Comparison of ENCODE assay signal across 8 mouse cellular contexts in genomic region chr8:79680555-79680954, GRCm38 (mm10). TPM values are rescaled to one million over a fixed set of nuclear protein-coding genes. Genes with fewer than 3 reads are reported as not detected.
DNase-seq lines count a peak whose midpoint lies in the region; ATAC-seq and TF ChIP-seq lines count a peak whose summit lies in the region.

No protein-coding gene starts in this region.

- peak; percentile 43 for ATAC-seq in forebrain, embryonic 16.5 days
- ATAC-seq in hindbrain, embryonic 14.5 days (ENCODE audit: low FRiP score), result peak; percentile 60
- ATAC-seq in liver, embryonic 11.5 days (replicated peaks; ENCODE audit: low FRiP score), result peak; percentile 79

- peaks cover 12% of the 10 kb centered on the region for H3K36me3 ChIP-seq in forebrain, embryonic 16.5 days (ENCODE audit: control insufficient read depth, insufficient read depth)
- peaks cover 48% of the 10 kb centered on the region for H3K36me3 ChIP-seq in hindbrain, embryonic 14.5 days (replicated peaks; ENCODE audit: control insufficient read depth, insufficient read depth)
- H3K36me3 ChIP-seq in liver, embryonic 11.5 days (ENCODE audit: control insufficient read depth, insufficient read depth, low read length), result peaks cover 14% of the 10 kb centered on the region

- 0 out of 2 replicates have a peak overlapping the region, but pooled peaks have one; percentile 32 for H3K9ac ChIP-seq in forebrain, embryonic 16.5 days (replicated peaks; ENCODE audit: low read depth, low read length)
- H3K9ac ChIP-seq in hindbrain, embryonic 14.5 days, result peak overlapping the region; percentile 53
- peak overlapping the region; percentile 53 for H3K9ac ChIP-seq in liver, embryonic 11.5 days (ENCODE audit: low read depth, low read length)

- H3K27ac ChIP-seq in cerebellum, adult 2 months (ENCODE audit: insufficient read depth, low read length), result no peak overlapping the region
- H3K27ac ChIP-seq in forebrain, embryonic 16.5 days (ENCODE audit: low read length), result no peak overlapping the region
- H3K27ac ChIP-seq in hindbrain, embryonic 14.5 days, result no peak overlapping the region
- H3K27ac ChIP-seq in liver, embryonic 11.5 days (ENCODE audit: low read depth, low read length), result no peak overlapping the region

- TF ChIP-seq POLR2A in cerebellum, adult 2 months (IDR thresholded peaks at IDR 0.05; ENCODE audit: borderline replicate concordance, insufficient read depth, low read length), result no peak

- no peaks in the 10 kb centered on the region for H3K4me1 ChIP-seq in cerebellum, adult 2 months (ENCODE audit: control insufficient read depth, insufficient read depth, low read length)
- peaks cover 4% of the 10 kb centered on the region; the same call in 1 of the 2 replicates for H3K4me1 ChIP-seq in forebrain, embryonic 16.5 days (replicated peaks; ENCODE audit: control insufficient read depth, insufficient read depth, low read length)
- peaks cover 3% of the 10 kb centered on the region; the same call in 1 of the 2 replicates for H3K4me1 ChIP-seq in hindbrain, embryonic 14.5 days (replicated peaks; ENCODE audit: control insufficient read depth, insufficient read depth, low read length)
- H3K4me1 ChIP-seq in liver, embryonic 11.5 days (replicated peaks; ENCODE audit: control insufficient read depth, insufficient read depth, low read length), result peaks cover 7% of the 10 kb centered on the region; the same call in 1 of the 2 replicates

- TF ChIP-seq CTCF in cerebellum, adult 2 months (IDR thresholded peaks at IDR 0.05; ENCODE audit: borderline replicate concordance, insufficient read depth, low read depth, low read length), result no peak

- H3K27me3 ChIP-seq in cerebellum, adult 2 months (ENCODE audit: control insufficient read depth, insufficient read depth, low read length), result no peaks in the 10 kb centered on the region
- no peaks in the 10 kb centered on the region for H3K27me3 ChIP-seq in forebrain, embryonic 16.5 days (replicated peaks; ENCODE audit: control insufficient read depth, insufficient read depth, low read length)
- H3K27me3 ChIP-seq in hindbrain, embryonic 14.5 days (ENCODE audit: control insufficient read depth, insufficient read depth, low read length), result no peaks in the 10 kb centered on the region
- no peaks in the 10 kb centered on the region for H3K27me3 ChIP-seq in liver, embryonic 11.5 days (replicated peaks; ENCODE audit: control insufficient read depth, insufficient read depth, low read length)

- peak; percentile 36 for DNase-seq in ovary, postnatal 36 days (ENCODE audit: low spot score)
- DNase-seq in ovary, adult 18-20 months (ENCODE audit: low spot score), result no peak
- DNase-seq in cerebellum, adult 2 months, result peak; percentile 25 to 33
- no peak for DNase-seq in hindbrain, embryonic 14.5 days (ENCODE audit: low spot score)
- peak; percentile 49 for DNase-seq in liver, embryonic 11.5 days (ENCODE audit: low spot score)
- peak; percentile 24 for DNase-seq in naive thymus-derived CD4-positive, alpha-beta T cell, adult 2 months (ENCODE audit: low read depth)
- DNase-seq in yolk sac, embryonic 10.5 days (ENCODE audit: low spot score), result peak; percentile 21

- no peaks in the 10 kb centered on the region for H3K9me3 ChIP-seq in forebrain, embryonic 16.5 days (ENCODE audit: control insufficient read depth, low read length)
- H3K9me3 ChIP-seq in hindbrain, embryonic 14.5 days (ENCODE audit: control insufficient read depth, low read length), result no peaks in the 10 kb centered on the region
- H3K9me3 ChIP-seq in liver, embryonic 11.5 days (ENCODE audit: control insufficient read depth, low read length), result no peaks in the 10 kb centered on the region

- H3K4me3 ChIP-seq in cerebellum, adult 2 months (replicated peaks; ENCODE audit: insufficient read depth, low read depth, low read length), result peak overlapping the region; percentile 42
- H3K4me3 ChIP-seq in forebrain, embryonic 16.5 days (replicated peaks; ENCODE audit: low read length), result peak overlapping the region; percentile 24
- peak overlapping the region; percentile 25 for H3K4me3 ChIP-seq in hindbrain, embryonic 14.5 days (replicated peaks; ENCODE audit: low read length)
- peak overlapping the region; percentile 58 for H3K4me3 ChIP-seq in liver, embryonic 11.5 days (ENCODE audit: low read depth, low read length)

- WGBS in cerebellum, adult 2 months, result 2% methylated on average over 34 of the region's 34 CpGs
- whole genome bisulfite sequencing in forebrain, embryonic 16.5 days, result 12% methylated on average over 34 of the region's 34 CpGs
- WGBS in hindbrain, embryonic 14.5 days, result 6% methylated on average over 34 of the region's 34 CpGs
- WGBS in liver, embryonic 11.5 days, result 7% methylated on average over 34 of the region's 34 CpGs

- peak overlapping the region; percentile 45 for H3K4me2 ChIP-seq in forebrain, embryonic 16.5 days (ENCODE audit: low read length)
- peak overlapping the region; percentile 59 for H3K4me2 ChIP-seq in hindbrain, embryonic 14.5 days (replicated peaks)
- peak overlapping the region; percentile 80 for H3K4me2 ChIP-seq in liver, embryonic 11.5 days

RNA-seq across cellular contexts. Expression of gene Abce1, which starts 31.0 kb away (rescaled TPM):
- polyA plus RNA-seq in cerebellum, adult 2 months (2012; rRNA removed), result 47.4 and 47.8 TPM in 2 replicates
- 92.5 and 105 TPM in 2 replicates for polyA plus RNA-seq in forebrain, embryonic 16.5 days (2015; fragmentation: Nextera tagmentation; extraction: Ambion mirVana)
- 89.8 and 99.0 TPM in 2 replicates for polyA plus RNA-seq in hindbrain, embryonic 14.5 days (2014; fragmentation: Nextera tagmentation; extraction: Ambion mirVana)
- 182 and 202 TPM in 2 replicates for polyA plus RNA-seq in liver, embryonic 11.5 days (2014; fragmentation: Nextera tagmentation; extraction: Ambion mirVana)

RNA-seq across cellular contexts. Expression of gene Anapc10, which starts 31.1 kb away (rescaled TPM):
- 8.1 and 8.9 TPM in 2 replicates for polyA plus RNA-seq in cerebellum, adult 2 months (2012; rRNA removed)
- polyA plus RNA-seq in forebrain, embryonic 16.5 days (2015; fragmentation: Nextera tagmentation; extraction: Ambion mirVana), result 40.6 and 48.4 TPM in 2 replicates
- polyA plus RNA-seq in hindbrain, embryonic 14.5 days (2014; fragmentation: Nextera tagmentation; extraction: Ambion mirVana), result 36.5 and 42.4 TPM in 2 replicates
- polyA plus RNA-seq in liver, embryonic 11.5 days (2014; fragmentation: Nextera tagmentation; extraction: Ambion mirVana), result 31.4 and 34.7 TPM in 2 replicates

RNA-seq across cellular contexts. Expression of gene Otud4, which starts 41.1 kb away (rescaled TPM):
- polyA plus RNA-seq in cerebellum, adult 2 months (2012; rRNA removed), result 23.6 and 25.0 TPM in 2 replicates
- polyA plus RNA-seq in forebrain, embryonic 16.5 days (2015; fragmentation: Nextera tagmentation; extraction: Ambion mirVana), result 14.1 and 15.9 TPM in 2 replicates
- polyA plus RNA-seq in hindbrain, embryonic 14.5 days (2014; fragmentation: Nextera tagmentation; extraction: Ambion mirVana), result 18.1 and 20.9 TPM in 2 replicates
- polyA plus RNA-seq in liver, embryonic 11.5 days (2014; fragmentation: Nextera tagmentation; extraction: Ambion mirVana), result 26.3 and 27.1 TPM in 2 replicates

Comparison
In these comparisons a context has a peak if more than half of its experiments do, and no peak if none do; other contexts are left out.
1. DNase-seq: peak in ovary, postnatal 36 days (single experiment), cerebellum, adult 2 months (2 of 2), liver, embryonic 11.5 days (single experiment), naive thymus-derived CD4-positive, alpha-beta T cell, adult 2 months (single experiment) and yolk sac, embryonic 10.5 days (single experiment); none in ovary, adult 18-20 months (single experiment) and hindbrain, embryonic 14.5 days (single experiment).
2. Peak in every context shown above with its lines, with median percentiles within 50 percentile points of each other: H3K4me3 ChIP-seq, ATAC-seq, H3K4me2 ChIP-seq and H3K9ac ChIP-seq.